Mouse (Mus musculus) urinary bladder, postnatal 4 days (tissue): ENCODE measurements around the gene Slc39a8.

ENCODE experiments used
- DNase-seq, 2 experiments: peaks; one replicate each; pipeline ENCODE4 v3.0.0; 2021 to 2022; ENCODE audit warnings: low spot score in 2 of 2

Gene Slc39a8

GRCm38 (mm10) chr3:135825016-135825753 lies at the start of gene Slc39a8:
Slc39a8 (plus strand) TSS chr3:135825279.
- DNase-seq, result peak; percentile 71 to 81

- DNase-seq, result no peak
Measured at GRCm38 (mm10) chr3:135785065-135785464, 40.0 kb upstream of the Slc39a8 start.

- DNase-seq, result no peak
Measured at GRCm38 (mm10) chr3:135796117-135796516, 29.0 kb upstream of the Slc39a8 start.

GRCm38 (mm10) chr3:135798241-135798640 lies 26.8 kb upstream of the Slc39a8 start:
- no peak for DNase-seq

GRCm38 (mm10) chr3:135798665-135799064 lies 26.4 kb upstream of the Slc39a8 start:
- DNase-seq, result no peak

- DNase-seq, result no peak
Measured at GRCm38 (mm10) chr3:135814665-135815064, 10.4 kb upstream of the Slc39a8 start.

GRCm38 (mm10) chr3:135815973-135816727 lies 8.9 kb upstream of the Slc39a8 start:
- DNase-seq, result no peak

- no peak for DNase-seq
Measured at GRCm38 (mm10) chr3:135817124-135817523, 8.0 kb upstream of the Slc39a8 start.

GRCm38 (mm10) chr3:135824436-135824835 lies 643 bp upstream of the Slc39a8 start:
- DNase-seq, result no peak

- peak; percentile 36 to 64 for DNase-seq
Measured at GRCm38 (mm10) chr3:135825754-135826683, 940 bp downstream of the Slc39a8 start.

GRCm38 (mm10) chr3:135826684-135827249 lies 1.7 kb downstream of the Slc39a8 start:
- no peak for DNase-seq

GRCm38 (mm10) chr3:135828000-135828399 lies 2.9 kb downstream of the Slc39a8 start:
- DNase-seq, result no peak

GRCm38 (mm10) chr3:135832496-135832895 lies 7.4 kb downstream of the Slc39a8 start:
- no peak for DNase-seq

GRCm38 (mm10) chr3:135832907-135833306 lies 7.8 kb downstream of the Slc39a8 start:
- DNase-seq, result no peak

GRCm38 (mm10) chr3:135834988-135835387 lies 9.9 kb downstream of the Slc39a8 start:
- DNase-seq, result no peak

GRCm38 (mm10) chr3:135839535-135839934 lies 14.5 kb downstream of the Slc39a8 start:
- DNase-seq, result no peak

- no peak for DNase-seq
Measured at GRCm38 (mm10) chr3:135840185-135840584, 15.1 kb downstream of the Slc39a8 start.

GRCm38 (mm10) chr3:135841716-135842511 lies 16.8 kb downstream of the Slc39a8 start:
- no peak for DNase-seq

GRCm38 (mm10) chr3:135843181-135843580 lies 18.1 kb downstream of the Slc39a8 start:
- DNase-seq, result no peak

- no peak for DNase-seq
Measured at GRCm38 (mm10) chr3:135843707-135844106, 18.6 kb downstream of the Slc39a8 start.

- no peak for DNase-seq
Measured at GRCm38 (mm10) chr3:135844835-135845234, 19.8 kb downstream of the Slc39a8 start.
